Mouse (Mus musculus) spleen, postnatal 36 days (tissue): ENCODE data around the gene Fzr1.

Experiments
- DNase-seq, 2 experiments: peaks; one replicate each; pipeline ENCODE4 v3.0.0; 2022; ENCODE audit warnings: low spot score in 2 of 2, mixed read lengths in 1 of 2

Fzr1 gene

GRCm38 (mm10) chr10:81356991-81357844, 21.1 kb downstream of the Fzr1 start, which contains the start of gene Mfsd12:
Gene Mfsd12 (plus strand): TSS chr10:81357491.
- DNase-seq = peak; percentile 91 to 92

GRCm38 (mm10) chr10:81356352-81356990, 21.8 kb downstream of the Fzr1 start:
- DNase-seq = peak; percentile 68 to 73

GRCm38 (mm10) chr10:81355533-81355932, 22.8 kb downstream of the Fzr1 start:
- no peak for DNase-seq

- DNase-seq = no peak
Observed at GRCm38 (mm10) chr10:81354738-81355477, 23.4 kb downstream of the Fzr1 start.

GRCm38 (mm10) chr10:81351678-81352291, 26.5 kb downstream of the Fzr1 start:
- DNase-seq = peak; percentile 57 to 74

- DNase-seq = peak; percentile 99
Observed at GRCm38 (mm10) chr10:81350351-81351063, 27.8 kb downstream of the Fzr1 start, which contains the start of gene Hmg20b. Gene Hmg20b (minus strand): TSS chr10:81350480.

GRCm38 (mm10) chr10:81349961-81350350, 28.4 kb downstream of the Fzr1 start:
- DNase-seq = no peak

- DNase-seq = peak in 1 of 2 experiments; percentile 64
Observed at GRCm38 (mm10) chr10:81349146-81349545, 29.2 kb downstream of the Fzr1 start.

GRCm38 (mm10) chr10:81346453-81347067, 31.8 kb downstream of the Fzr1 start:
- DNase-seq = peak; percentile 69 to 71

- DNase-seq = no peak
Observed at GRCm38 (mm10) chr10:81345162-81345534, 33.2 kb downstream of the Fzr1 start.

- peak in 1 of 2 experiments; percentile 55 for DNase-seq
Observed at GRCm38 (mm10) chr10:81344421-81345161, 33.7 kb downstream of the Fzr1 start.

GRCm38 (mm10) chr10:81342686-81343505, 35.4 kb downstream of the Fzr1 start, which contains the start of gene Gipc3:
Gene Gipc3 (minus strand): TSS chr10:81343266.
- peak; percentile 53 to 64 for DNase-seq

- DNase-seq = peak; percentile 56 to 66
Observed at GRCm38 (mm10) chr10:81341333-81341949, 36.9 kb downstream of the Fzr1 start.

GRCm38 (mm10) chr10:81340551-81341332, 37.6 kb downstream of the Fzr1 start:
- DNase-seq = no peak

- no peak for DNase-seq
Observed at GRCm38 (mm10) chr10:81336558-81336957, 41.8 kb downstream of the Fzr1 start.

GRCm38 (mm10) chr10:81335393-81336340, 42.6 kb downstream of the Fzr1 start:
- no peak for DNase-seq
